Mouse (Mus musculus) frontal cortex, adult (tissue): ENCODE results near the gene Rtl10.
A peak's percentile ranks its signal among the peaks of the same experiment; 100 is the strongest.

Experiments
- ATAC-seq: cut with Nextera tagmentation; 2 replicates; pipeline ENCODE4 v1.9.2; 2017; ENCODE audit warnings: mild to moderate bottlenecking, moderate library complexity, mixed read lengths; ENCODE audit not compliant: low TSS enrichment

Rtl10 gene

DNA sequence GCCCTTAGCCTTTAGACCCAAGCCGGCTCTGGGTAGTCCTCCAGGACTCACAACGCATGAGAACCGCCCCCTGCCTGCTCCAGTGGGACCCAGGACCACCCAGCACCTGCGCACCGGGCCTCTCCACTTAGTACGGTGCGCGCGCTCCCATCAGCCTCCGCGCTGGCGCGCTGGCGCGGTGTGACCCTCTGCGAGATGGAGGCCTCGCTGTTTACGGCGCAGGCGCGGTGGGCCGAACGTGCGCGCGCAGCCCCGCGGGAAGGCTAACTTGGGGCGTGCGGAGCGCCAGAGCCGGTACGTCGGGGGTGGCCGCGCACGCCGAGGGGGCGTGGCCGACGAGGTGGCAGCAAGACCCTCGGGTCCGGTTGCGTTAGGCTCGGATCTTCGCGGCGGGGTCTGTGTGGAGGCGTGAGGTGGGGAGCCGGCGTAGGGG lies at the start of gene Rtl10, which contains the start of gene Gnb1l:
Gene Rtl10, plus strand, starts transcription at position 344 of the 433 bp plus-strand sequence.
Gene Gnb1l, plus strand, starts transcription at position 156 of the 433 bp plus-strand sequence.
- ATAC-seq = peak; percentile 98

DNA sequence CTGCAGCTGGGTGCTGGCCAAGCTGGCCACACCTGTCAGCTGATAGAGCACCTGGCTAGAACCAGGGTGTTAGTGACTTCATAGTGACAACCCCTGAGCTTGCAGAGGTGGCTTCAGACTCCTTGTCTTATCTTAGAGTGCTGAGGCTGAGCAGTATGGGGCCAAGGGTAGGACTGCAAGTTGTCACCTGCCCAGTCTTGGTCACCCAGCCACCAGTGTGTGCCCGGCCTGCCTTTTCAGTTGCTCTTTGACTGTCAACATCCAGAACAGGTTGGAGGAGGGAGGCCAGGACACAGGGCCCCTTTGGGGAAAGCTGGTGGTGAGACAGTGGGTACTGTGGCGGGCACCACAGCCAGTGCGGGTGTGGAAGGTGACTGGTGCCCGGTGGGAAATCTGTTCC lies 49.7 kb upstream of the Rtl10 start:
- ATAC-seq = no peak

DNA sequence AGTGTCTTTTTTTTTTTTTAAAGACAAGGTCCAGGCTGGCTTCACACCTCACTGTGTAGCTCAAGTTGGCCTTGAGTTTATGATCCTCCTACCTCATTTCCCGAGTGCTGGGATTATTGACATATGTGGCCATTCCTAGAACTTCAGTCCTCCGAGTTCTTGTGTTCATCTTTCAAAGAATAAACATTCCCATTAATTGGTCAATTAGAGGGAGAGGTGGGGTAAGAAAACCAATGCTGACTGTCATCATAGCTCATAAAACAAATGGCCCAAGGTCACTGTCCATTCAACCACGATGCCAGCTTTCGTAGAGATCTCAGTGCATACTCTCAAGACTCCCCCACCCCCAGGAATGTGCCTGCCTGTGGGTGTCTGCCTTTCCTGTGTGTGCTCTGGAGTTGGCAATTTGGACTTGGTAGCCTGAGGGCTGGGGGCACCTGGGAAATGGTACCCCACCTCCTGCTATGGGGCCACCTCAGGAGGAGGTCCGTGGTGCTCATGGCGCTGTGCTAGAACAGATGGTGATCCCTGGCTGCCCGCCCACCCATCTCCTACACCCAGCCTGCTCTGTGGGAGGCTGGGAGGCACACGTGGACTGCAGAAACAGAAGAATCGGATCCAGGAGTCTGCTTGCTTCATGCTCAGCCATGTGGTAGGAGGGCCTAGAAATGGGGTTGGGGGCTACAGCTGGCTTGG lies 47.1 kb upstream of the Rtl10 start:
- ATAC-seq = peak; percentile 64

DNA sequence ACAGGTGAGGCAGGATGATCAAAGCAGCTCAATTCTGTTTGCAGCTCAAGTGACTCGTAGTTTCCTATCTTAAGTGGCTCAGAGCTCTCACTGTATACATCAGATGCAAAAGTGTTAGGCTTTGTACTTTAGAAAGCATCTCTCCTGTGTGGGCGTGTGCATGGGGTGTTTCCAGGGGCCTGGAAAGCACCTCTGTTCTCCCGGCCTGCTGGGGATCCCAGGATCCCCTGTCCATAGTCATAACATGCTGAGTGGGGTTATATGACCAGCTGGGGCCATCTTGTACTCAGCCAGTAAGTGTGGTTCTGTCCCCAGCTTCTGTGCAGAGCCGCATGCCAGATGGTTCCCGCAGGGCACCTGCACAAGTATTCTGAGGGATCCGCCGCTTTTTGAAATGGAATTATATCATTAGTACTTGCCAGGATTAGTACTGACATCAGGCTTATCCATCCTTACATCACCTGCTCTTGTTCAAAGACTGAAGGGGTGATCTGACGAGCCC lies 46.3 kb upstream of the Rtl10 start:
- peak; percentile 59 for ATAC-seq

DNA sequence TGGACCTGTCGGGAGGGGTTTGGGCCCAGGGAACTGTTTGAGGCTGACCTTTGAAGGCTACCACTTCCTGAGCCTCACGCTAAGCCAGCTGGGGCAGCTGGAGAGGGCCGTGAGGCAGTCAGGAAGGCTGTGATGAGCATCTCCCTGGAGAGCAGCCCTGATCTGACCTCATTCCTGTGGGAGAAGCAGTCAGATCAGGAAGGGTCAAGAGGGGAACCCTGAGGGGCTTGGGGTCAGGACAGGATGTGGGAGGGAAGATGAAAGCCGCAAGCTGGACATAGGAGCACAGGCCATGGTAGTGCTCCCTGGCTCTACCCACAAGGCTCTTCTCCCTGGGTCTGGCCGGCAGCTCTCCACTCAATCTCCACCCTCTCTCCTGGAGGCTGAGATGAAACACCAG lies 44.9 kb upstream of the Rtl10 start:
- no peak for ATAC-seq

DNA sequence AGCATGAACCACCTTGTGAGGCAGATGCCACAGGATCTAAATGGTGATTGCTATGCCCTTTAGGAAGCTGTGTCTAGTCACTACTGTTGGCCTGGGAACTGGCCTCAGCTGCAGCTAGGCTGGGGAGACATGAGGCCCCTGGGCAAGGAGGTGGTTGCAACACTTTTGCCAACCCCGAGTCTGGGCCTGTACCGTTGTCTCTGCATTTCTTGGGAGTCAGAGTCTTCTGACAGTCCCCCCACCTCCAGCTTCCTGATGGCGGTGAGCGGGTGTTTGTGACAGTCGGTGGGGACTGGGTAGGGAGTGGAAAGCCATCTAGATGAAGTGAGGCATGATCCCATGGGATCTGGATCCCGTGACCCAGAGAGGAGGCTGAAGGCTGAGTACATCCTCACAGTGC lies 43.3 kb upstream of the Rtl10 start:
- ATAC-seq = no peak

DNA sequence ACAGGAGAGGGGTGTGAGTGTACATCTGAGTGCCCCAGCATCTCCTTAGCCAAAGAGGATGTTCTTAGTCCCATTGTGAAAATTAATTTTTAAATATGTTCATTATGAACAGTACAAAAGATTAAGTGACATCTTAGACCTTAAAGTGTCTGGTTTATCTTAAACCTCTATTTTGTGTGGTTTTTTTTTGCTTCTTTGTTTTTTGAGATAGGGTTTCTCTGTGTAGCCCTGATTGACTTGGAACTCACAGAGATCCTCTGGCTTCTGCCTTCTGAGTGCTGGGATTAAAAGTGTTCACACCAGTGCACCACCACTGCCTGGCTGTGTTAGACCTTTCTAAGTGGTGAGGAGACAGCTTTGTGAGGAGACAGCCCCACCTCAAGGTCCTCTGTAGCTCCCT lies 40.0 kb upstream of the Rtl10 start:
- no peak for ATAC-seq

DNA sequence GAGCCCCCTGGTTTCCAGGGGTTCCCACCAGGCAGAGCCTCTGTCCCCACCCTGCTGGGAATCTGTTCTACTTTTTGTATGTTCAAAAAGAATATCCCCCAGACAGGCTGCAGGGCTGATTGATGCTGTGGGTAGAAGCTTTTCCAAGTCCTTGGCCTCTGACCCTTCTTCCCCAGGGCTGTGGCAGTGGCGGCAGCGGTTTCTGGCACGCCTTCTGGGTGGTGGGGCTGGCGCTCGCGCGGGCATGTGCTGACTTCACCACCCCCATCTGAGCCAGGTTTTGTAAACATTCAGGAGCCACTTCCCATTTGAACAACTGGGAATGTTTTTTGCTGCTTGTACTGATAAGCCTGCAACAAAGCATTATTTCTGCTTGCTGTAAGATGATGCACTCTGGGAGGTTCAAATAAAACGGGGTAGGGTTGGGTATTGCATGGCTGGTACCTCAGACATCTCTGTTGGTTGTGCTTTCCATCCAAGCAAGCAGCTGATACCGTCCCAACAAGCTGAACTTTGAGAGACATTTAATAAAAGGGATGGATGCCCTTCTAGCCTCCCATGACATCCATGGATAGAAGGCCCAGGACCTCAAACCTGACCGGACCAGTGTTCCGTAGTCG lies 39.3 kb upstream of the Rtl10 start:
- no peak for ATAC-seq

DNA sequence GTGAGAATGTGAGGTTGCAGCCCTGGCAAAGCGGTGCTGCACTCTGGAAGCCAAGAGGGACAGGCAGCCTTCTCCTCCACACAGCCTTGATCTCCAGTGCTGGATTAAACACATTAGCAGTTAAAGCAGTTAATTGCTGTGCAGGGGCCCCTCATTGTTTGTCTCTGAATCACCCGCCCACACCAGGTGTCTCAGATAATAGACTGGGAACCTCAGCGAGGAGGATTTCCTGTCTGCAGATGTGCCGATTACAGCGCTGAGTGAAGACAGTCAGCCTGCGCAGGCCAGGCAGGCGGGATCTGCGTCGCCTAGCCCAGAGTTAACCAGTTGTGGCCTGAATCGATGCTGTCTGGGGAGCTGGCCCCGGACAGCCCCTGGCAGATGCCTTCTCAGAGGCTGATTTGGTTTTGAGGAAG lies 38.7 kb upstream of the Rtl10 start:
- no peak for ATAC-seq

DNA sequence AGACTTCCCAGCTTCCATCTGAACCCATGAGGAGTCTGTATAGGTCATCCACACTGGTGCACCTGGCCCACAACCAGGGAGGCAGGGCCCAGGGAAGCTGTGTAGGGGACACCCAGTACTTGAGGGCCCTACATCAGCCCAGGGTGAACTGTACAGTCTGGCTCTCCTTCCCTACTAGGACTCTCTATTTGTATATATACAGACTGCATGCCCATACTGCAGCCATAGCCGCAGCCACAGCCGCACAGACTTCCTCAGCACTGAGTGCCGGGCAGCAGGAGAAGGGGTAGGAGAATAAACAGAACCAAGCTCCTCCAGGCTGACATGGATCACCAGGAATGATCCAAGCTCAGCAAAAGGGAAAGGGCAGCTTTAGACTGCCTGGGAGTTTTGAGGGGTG lies 37.9 kb upstream of the Rtl10 start:
- no peak for ATAC-seq

DNA sequence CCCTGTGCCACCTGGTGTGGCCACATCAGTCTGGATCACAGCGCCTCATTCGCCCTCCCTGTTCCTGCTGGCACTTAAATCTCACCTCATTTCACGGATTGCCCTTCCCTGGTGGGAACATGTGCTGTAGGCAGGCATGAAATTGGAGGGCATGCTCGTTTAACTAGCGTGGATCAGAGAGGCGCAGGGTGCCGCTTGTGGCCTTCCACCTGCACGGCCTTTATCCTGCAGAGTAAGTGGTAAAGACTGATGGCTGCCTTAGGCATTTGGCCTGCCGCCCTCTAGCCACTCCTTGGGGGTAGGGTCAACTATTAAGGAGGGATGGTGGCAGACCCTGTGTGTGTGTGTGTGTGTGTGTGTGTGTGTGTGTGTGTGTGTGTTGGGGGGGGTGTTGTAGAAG lies 36.7 kb upstream of the Rtl10 start:
- no peak for ATAC-seq

DNA sequence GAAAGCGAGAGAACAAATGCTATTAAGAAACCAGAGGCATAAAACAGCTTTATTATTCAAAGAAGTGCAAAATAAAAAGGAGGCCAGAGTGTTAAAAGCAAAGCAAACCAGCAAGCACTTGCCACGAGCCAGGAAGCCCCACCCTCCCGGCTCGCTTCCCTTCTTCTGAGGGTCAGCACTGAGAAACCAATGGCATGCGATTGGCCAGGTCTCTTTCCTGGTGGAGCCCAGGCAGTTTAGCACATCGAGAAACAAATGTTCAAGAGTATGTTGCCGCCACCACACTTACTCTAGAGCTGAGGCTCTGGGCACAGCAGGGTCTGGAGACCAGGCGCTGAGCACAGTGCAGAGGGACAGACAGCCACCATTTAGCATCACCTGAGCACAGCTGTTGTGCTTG lies 36.1 kb upstream of the Rtl10 start:
- no peak for ATAC-seq

DNA sequence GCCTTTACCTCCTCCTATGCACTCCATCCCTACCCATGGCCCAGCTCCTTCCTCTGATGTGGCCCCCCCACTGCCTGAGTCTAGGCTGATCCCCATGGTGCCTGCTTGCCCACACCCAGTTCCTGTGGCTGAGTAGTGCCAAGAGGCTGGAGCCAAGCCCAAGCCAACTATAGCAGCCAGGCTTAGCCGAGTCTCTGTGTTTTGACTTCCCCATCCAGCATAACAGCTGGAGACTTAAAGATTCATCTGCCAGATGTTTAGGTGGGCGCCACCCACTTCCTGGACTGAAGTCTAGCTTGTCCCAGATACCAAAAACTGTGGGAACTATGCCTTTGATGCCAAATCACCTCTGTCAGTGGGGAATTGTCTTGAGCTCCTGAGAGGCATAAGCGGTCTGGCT lies 34.4 kb upstream of the Rtl10 start:
- ATAC-seq = peak; percentile 78

DNA sequence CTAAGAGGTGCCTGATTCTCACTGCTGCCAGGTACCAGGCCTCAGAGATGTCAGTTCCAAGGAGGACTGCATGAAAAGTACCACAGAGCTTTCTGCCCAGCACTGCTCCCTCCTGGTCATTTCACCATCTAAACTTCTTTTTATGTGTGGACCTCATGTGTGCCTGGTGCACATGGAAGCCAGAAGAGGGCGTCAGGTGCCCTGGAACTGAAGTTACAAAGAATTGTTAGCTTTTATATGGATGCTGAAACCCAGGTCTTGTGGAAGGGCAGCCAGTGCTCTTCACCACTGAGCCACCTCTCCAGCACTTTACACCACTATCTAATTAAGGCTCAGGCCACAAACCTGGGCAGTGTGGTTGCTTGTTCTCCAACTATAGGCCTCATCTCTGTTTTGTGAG lies 27.9 kb upstream of the Rtl10 start:
- ATAC-seq = no peak

DNA sequence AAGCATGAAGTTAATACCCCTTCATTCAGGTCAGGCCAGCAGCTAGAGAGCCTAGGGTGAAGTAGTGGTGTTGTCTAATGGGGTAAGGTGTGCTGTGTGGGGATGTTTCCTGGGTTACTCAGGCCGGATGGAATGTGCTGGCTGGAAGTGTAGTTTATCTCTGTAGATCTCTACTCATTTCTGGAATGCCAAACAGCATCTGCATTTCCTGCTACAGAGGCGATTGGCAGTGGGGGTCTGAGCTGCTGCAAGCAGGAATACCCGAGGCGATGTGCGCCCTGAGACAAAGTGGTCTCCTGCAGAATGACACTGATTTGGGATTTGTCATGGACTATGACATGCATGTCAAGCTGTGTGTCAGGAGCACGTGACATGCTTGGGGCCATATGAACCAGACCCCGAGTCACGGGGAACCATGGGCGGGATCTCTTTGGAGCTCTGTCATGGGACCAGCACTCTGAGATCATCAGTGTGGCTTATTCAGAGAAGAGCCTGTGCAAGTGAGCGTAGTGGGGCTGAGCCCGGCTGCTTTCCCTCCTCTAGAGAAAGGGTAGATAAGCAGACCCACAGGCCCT lies 27.2 kb upstream of the Rtl10 start:
- ATAC-seq = no peak

DNA sequence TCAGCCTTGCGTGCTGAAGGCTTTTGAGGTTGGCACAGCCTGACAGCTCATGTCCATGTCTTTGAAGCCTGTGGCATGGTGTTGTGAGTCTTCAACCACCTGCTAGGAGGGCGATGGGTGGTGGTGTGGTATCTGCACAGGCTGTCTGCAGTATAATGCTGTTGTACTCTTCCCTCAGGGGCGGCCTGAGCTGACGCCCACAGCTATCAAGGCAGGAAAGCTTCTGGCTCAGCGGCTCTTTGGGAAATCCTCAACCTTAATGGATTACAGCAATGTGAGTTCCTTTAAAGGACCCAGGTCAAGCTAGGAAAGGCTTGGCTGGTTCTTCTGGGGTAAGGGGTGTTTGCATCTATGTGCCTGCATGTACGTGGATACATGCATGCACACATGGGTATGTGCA lies 26.7 kb upstream of the Rtl10 start:
- ATAC-seq = no peak

DNA sequence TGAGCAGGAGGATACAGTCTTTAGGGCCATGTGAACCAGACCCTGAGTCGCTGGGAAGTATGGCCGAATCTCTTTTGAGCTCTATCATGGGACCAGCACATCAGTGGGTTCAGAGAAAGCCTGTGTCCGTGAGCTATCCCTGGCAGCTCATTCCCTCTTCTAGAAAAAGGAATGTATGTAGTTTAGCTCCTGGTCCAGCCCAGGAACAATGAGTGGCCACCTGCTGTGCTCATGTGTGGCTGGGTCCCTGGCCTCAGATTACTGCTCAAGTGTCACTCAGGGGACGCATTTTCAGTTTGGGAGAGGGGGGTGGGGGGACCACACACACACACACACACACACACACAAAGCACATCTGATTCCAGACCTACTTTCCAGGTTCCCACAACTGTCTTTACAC lies 26.3 kb upstream of the Rtl10 start:
- no peak for ATAC-seq

DNA sequence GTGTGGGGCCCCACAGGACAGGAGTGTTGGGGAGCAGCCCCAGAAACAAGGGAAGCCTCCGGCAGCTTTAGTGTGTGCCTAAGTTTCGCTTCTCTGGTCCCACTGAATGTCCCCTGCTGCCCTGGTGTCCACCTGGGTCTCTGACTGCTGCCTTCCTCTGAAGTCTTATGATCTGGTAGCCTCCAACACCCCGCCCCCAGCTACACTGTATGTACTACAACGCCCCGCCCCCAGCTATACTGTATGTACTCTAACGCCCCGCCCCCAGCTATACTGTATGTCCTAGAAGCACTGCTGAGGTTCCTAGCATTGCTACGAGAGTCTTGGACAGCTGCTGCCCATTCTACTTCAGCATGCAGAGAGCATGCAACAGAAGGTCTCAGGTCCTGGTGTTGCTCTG lies 25.7 kb upstream of the Rtl10 start:
- no peak for ATAC-seq

DNA sequence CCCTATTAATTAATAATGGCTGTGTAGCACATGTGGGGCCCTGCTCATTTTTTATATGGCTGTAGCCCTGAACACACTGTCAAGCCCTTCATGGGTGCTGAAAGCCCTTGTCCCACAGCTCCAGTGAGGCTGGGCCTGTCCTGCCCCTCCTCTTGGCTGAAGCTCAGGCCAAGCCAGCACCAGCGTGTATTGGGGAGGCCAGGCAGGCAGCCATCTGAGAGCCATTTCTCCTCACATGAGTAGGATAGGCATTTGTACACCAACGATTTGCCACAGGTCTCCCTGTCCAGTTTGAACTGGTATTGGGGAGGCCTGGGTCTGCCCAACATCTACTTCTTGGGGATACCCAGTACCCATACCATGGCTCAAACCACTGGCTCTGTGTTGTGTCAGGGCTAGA lies 24.7 kb upstream of the Rtl10 start:
- ATAC-seq = no peak

DNA sequence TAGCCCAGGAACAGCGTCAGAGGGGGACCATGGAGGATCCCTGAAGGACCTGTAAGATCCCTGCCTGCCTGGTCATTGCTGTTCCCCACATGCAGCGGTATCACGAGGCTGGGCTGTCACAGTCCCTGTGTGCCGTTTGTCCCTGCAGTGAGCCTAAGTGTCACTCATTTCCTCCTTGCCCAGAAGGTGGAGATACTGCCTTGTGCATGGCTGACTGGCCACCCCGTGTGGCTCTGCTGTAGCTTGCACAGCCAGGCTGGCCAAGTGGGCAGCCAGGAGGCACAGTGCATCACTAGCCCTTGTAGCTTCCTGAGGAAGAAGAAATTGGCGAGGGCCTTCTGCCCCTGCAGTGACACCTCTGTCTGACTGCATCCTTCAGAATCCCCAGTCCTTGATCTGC lies 20.7 kb upstream of the Rtl10 start:
- ATAC-seq = no peak

DNA sequence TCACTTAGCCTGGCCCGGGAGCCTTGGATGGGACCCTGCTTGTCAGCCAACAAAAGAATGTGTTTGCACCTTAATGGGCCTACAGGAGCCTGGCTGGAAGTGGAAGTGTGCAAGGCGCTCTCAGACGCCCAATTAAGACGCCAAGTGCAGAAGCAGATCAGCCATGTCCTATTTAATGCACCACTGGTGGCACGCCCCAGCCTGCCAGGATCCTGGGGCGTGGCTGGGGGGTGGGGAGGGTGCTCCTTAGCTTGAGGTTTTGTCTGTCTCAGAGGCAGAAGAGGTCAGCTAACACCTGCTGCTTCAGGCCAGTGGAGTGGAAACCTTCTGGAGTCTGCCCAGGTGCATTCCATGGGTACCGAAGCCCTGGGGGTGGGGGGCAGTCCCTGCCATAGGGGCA lies 19.0 kb upstream of the Rtl10 start:
- no peak for ATAC-seq

DNA sequence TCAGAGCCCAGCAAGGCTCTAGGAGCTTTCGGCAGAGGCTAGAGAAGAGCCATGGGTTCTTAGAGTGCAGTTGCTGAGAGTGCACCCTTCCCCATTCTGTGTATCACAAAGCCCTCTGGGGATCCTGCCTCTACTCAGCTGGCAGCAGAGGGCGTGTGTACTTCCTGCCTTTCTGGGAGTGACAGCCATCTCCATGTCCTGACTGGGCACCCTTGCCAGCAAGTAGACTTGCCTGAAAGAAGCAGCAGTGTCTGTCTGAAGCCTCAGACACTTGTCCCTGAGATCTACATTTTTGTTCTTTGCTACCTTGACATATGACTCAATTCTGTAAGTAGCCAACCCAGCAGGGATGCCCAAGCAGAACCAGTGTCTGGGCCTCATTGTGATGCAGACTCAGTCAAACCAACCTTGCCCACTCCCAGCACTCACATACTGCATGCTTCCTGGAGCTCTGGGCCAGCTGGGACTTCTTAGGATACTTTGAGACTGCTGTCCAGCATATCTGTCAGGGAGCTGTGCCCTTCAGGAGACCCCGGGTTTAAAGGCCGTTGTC lies 17.7 kb upstream of the Rtl10 start:
- ATAC-seq = no peak

DNA sequence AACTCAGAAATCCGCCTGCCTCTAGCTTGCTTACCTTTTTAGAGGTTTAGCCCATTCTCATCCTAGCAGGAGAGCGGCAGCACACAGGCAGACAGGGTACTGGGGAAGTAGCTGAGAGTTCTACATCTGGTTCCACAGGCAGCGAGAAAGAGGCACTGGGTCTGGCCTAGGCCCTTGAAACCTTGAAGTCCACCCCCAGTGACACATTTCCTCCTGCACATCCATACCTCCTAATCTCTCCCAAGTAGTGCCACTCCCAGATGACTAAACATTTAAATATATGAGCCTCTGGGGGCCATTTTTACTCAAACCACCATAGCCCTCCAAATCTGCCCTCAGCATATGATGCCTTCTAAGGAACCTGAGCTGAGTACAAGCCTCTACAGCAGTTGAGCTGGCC lies 16.3 kb upstream of the Rtl10 start:
- no peak for ATAC-seq
